Mouse (Mus musculus) kidney, postnatal 10 days (tissue): ENCODE results near the gene Rab44.
"Not testable (repeated sequence)": the region's sequence is repeated elsewhere in the genome, so short reads cannot be mapped to it uniquely, and the experiment has no call there.

Source experiments
- DNase-seq: peaks from one replicate; pipeline ENCODE4 v3.0.0; 2021; ENCODE audit warnings: mixed read lengths

Gene Rab44

GRCm38 (mm10) chr17:29113591-29114352, at the start of gene Rab44:
TSS of gene Rab44 (plus strand) at chr17:29114145.
- no peak for DNase-seq

- DNase-seq, result no peak
Measured at GRCm38 (mm10) chr17:29065245-29065940, 48.6 kb upstream of the Rab44 start.

GRCm38 (mm10) chr17:29065971-29066370, 48.0 kb upstream of the Rab44 start:
- no peak for DNase-seq

GRCm38 (mm10) chr17:29067416-29067815, 46.5 kb upstream of the Rab44 start:
- not testable (repeated sequence) for DNase-seq

GRCm38 (mm10) chr17:29067847-29068246, 46.1 kb upstream of the Rab44 start:
- no peak for DNase-seq

- peak; percentile 66 for DNase-seq
Measured at GRCm38 (mm10) chr17:29069063-29069462, 44.9 kb upstream of the Rab44 start.

- DNase-seq, result no peak
Measured at GRCm38 (mm10) chr17:29071820-29072219, 42.1 kb upstream of the Rab44 start.

- no peak for DNase-seq
Measured at GRCm38 (mm10) chr17:29072701-29073307, 41.1 kb upstream of the Rab44 start.

GRCm38 (mm10) chr17:29073313-29073712, 40.6 kb upstream of the Rab44 start:
- DNase-seq, result no peak

GRCm38 (mm10) chr17:29074085-29074484, 39.9 kb upstream of the Rab44 start:
- no peak for DNase-seq

GRCm38 (mm10) chr17:29076235-29076634, 37.7 kb upstream of the Rab44 start:
- DNase-seq, result no peak

- peak; percentile 73 for DNase-seq
Measured at GRCm38 (mm10) chr17:29077786-29078509, 36.0 kb upstream of the Rab44 start.

GRCm38 (mm10) chr17:29078519-29079383, 35.2 kb upstream of the Rab44 start:
- DNase-seq, result peak; percentile 55

- DNase-seq, result no peak
Measured at GRCm38 (mm10) chr17:29080758-29081617, 33.0 kb upstream of the Rab44 start.

- DNase-seq, result no peak
Measured at GRCm38 (mm10) chr17:29081618-29082381, 32.1 kb upstream of the Rab44 start.

- no peak for DNase-seq
Measured at GRCm38 (mm10) chr17:29083586-29083985, 30.4 kb upstream of the Rab44 start.

- no peak for DNase-seq
Measured at GRCm38 (mm10) chr17:29084656-29085055, 29.3 kb upstream of the Rab44 start.

- no peak for DNase-seq
Measured at GRCm38 (mm10) chr17:29085266-29085665, 28.7 kb upstream of the Rab44 start.

GRCm38 (mm10) chr17:29086916-29087315, 27.0 kb upstream of the Rab44 start:
- DNase-seq, result no peak

- DNase-seq, result no peak
Measured at GRCm38 (mm10) chr17:29090776-29091175, 23.2 kb upstream of the Rab44 start, which contains the start of gene Cdkn1a. TSS of gene Cdkn1a (plus strand) at chr17:29090976.
